Mouse (Mus musculus) heart, adult 2 months (tissue): ENCODE data around the gene Tmem52.

ENCODE experiments used
- CTCF ChIP-seq: fragments of 200-600 bp; IDR thresholded peaks from 2 replicates; pipeline ENCODE4 v1.8.1; 2022; ENCODE audit warnings: antibody characterized with exemption, mild to moderate bottlenecking, moderate library complexity
- EP300 ChIP-seq: fragments of 200-500 bp; IDR thresholded peaks from 2 replicates; pipeline ENCODE4 v1.6.1; 2011; ENCODE audit warnings: low read depth, low read length, control low read depth; ENCODE audit not compliant: insufficient read depth
- POLR2A ChIP-seq: fragments of 200-500 bp; IDR thresholded peaks from 2 replicates; pipeline ENCODE4 v1.6.1; 2011; ENCODE audit warnings: mild to moderate bottlenecking, low read depth, low read length, control low read depth; ENCODE audit not compliant: insufficient read depth

DNA sequence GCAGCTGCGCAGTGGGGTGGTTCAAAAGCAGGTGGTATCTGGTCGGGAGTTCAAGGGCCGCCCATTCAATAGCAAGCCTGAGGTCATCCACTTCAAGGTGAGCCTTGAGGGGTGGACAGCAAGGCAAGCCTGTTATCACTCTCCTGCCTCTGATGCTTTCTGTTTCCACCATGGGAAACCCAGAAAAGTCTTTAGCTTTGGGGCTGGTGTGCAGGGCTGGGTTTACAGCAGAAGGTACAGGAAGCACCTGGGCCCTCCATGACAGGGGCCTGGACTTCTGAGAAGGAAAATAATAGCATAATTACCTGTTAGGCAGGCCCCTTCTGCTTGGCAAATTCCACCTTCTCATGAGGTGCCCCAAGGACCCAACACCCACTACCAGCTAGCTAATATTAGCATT lies 39.7 kb upstream of the Tmem52 start:
- TF ChIP-seq CTCF (no peak), POLR2A (no peak), EP300 (no peak)
